Mouse (Mus musculus): ENCODE data around the gene Ccr2.
A peak's percentile ranks its signal among the peaks of the same experiment; 100 is the strongest.
"Not testable (repeated sequence)": the region's sequence is repeated elsewhere in the genome, so short reads cannot be mapped to it uniquely, and the experiment has no call there.

Gene Ccr2

GRCm38 (mm10) chr9:124101723-124102122, at the start of gene Ccr2:
Gene Ccr2, plus strand, starts transcription at chr9:124101950.
- DNase-seq (ENCODE audit: low spot score), result no peak

GRCm38 (mm10) chr9:124053532-124053931, 48.2 kb upstream of the Ccr2 start:
- DNase-seq (ENCODE audit: low spot score), result peak; percentile 37

GRCm38 (mm10) chr9:124056158-124056709, 45.5 kb upstream of the Ccr2 start:
- DNase-seq (ENCODE audit: low spot score), result peak; percentile 44

GRCm38 (mm10) chr9:124059660-124060352, 41.9 kb upstream of the Ccr2 start:
- no peak for DNase-seq (ENCODE audit: low spot score)

GRCm38 (mm10) chr9:124061474-124062432, 40.0 kb upstream of the Ccr2 start:
- DNase-seq (ENCODE audit: low spot score), result not testable (repeated sequence)

GRCm38 (mm10) chr9:124066572-124067103, 35.1 kb upstream of the Ccr2 start:
- no peak for DNase-seq (ENCODE audit: low spot score)

DNA sequence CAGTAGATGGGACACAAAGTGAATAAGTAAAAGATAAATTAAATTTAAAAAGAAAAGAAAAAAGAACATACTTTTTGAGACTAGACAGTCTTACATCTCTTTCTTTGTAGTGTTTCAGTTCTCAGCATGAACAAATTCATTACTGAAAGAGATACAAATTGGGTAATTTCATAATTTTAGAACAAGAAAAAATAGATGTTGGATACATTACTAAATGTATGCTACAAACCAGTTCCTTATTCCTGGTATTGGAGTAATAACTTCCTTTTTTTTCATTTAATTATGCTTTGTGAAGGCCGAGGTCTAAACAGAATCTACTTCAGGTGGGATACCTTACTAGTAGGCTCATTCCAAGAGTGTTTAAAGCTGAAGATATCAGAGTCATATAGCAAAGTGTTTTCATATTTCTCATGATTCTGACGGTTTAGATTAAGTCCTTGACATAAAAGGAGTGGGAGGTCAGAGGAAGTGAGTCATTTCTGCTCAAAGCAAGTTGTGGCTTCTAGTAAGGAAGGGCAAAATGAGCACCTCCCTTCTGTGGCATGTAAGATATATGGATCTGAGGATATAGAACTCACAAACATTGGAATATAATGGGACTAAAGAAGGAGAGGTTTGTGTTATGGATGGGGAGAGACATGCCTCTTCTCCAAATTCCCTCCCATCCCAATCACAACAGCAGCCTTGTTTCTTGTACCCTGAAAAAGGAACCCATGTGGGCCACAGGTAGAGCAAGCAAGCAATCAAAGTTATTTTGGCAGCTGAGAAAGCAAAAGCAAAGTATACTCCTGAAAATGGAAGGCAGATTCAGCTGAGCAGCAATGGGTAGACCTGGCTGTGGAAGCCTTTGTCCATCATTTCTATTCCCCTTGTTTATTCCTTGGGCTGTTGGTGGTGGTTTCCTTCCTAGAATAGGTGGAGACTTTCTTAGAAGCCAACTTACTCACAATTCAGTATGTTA, 33.4 kb upstream of the Ccr2 start:
- peak; percentile 18 for DNase-seq (ENCODE audit: low spot score)

DNA sequence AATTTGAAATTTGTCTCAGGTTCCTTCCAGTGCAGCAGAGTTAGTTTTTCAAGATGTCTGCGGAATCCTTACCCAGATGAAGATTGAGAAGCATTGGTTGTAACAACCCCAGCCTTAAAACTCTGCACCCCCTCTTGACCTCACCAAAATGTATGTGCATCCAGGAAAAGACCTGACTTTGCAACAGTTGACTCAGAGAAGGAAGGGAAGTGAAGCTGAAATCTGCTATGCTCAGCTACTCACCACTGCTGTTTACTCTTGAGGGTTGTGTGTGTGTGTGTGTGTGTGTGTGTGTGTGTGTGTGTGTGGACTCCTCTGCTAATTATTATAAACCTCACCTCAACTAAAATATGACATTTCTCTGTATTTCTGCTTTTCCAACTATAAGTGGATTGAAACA, 30.2 kb upstream of the Ccr2 start:
- no peak for DNase-seq (ENCODE audit: low spot score)

- DNase-seq (ENCODE audit: low spot score), result no peak
Observed at GRCm38 (mm10) chr9:124079803-124080202, 21.9 kb upstream of the Ccr2 start.

- DNase-seq (ENCODE audit: low spot score), result not testable (repeated sequence)
Observed at GRCm38 (mm10) chr9:124080471-124080870, 21.3 kb upstream of the Ccr2 start.

GRCm38 (mm10) chr9:124090441-124090840, 11.3 kb upstream of the Ccr2 start:
- DNase-seq (ENCODE audit: low spot score), result no peak

- DNase-seq (ENCODE audit: low spot score), result no peak
Observed at GRCm38 (mm10) chr9:124099127-124099526, 2.6 kb upstream of the Ccr2 start.

DNA sequence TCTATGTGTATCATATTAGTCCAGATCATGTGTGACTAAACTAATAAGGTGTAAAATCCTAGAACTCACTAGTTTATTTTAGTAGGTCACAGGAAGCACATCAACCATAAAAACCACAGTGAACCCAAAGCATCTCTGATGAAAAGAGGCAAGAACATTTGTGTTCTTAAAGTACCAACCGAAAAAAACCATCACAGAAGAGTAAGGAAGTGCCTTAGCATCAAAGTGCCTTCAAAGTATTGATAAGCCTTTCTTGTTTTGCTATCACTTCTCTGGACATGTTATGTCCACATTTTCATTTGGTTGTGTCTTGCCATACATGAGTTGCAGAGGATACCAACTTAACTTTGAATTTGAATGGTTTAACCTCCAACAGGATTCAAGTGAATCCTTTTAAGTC, 1.4 kb upstream of the Ccr2 start:
- no peak for DNase-seq (ENCODE audit: low spot score)

- no peak for DNase-seq (ENCODE audit: low spot score)
Observed at GRCm38 (mm10) chr9:124103199-124103598, 1.4 kb downstream of the Ccr2 start.

- DNase-seq (ENCODE audit: low spot score), result no peak
Observed at GRCm38 (mm10) chr9:124105196-124105595, 3.4 kb downstream of the Ccr2 start.

DNA sequence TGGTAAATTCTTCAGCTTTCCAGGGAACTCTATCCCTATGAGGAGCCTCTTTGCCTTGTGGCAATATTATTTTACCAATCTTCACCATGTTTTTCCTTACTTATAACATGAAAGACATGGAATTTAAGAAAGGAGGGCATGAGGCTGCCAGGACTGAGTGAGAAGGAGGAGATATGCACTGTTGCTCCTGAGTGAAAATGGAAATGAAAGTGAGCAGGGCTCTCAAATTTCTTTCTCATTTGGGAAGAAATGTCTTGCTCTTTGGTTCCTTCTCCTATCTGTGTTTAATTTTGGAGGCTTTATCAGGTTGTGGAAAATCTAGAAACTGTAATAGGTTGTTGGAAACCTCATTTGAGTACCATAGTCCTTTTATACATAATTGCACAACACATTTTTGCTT, 5.5 kb downstream of the Ccr2 start:
- no peak for DNase-seq (ENCODE audit: low spot score)

GRCm38 (mm10) chr9:124108356-124109127, 6.8 kb downstream of the Ccr2 start:
- DNase-seq (ENCODE audit: low spot score), result no peak

- DNase-seq (ENCODE audit: low spot score), result no peak
Observed at GRCm38 (mm10) chr9:124111997-124112396, 10.2 kb downstream of the Ccr2 start.

- DNase-seq (ENCODE audit: low spot score), result no peak
Observed at GRCm38 (mm10) chr9:124112591-124113239, 11.0 kb downstream of the Ccr2 start.

- DNase-seq (ENCODE audit: low spot score), result no peak
Observed at GRCm38 (mm10) chr9:124113777-124114176, 12.0 kb downstream of the Ccr2 start.

Measured in lung, postnatal 25 days (tissue).